Mouse (Mus musculus): ENCODE measurements at regions not wholly inside any gene's neighbourhood (a gene's known extent, or its start where the extent isn't known, plus 50 kb on each side); places are given as distances from the start of the nearest gene placed in this dataset.
"Not testable (repeated sequence)": the region's sequence is repeated elsewhere in the genome, so short reads cannot be mapped to it uniquely, and the experiment has no call there.

GRCm38 (mm10) chr4:64432097-64432496 lies 385.3 kb upstream of the Tnc start:
- Histone ChIP-seq H3K9me3 (no peaks in the 10 kb centered on the region), H3K27me3 (replicated peaks) (no peaks in the 10 kb centered on the region), H3K27ac (no peak overlapping the region), H3K36me3 (no peaks in the 10 kb centered on the region), H3K9ac (no peak overlapping the region), H3K4me3 (no peak overlapping the region), H3K4me1 (no peaks in the 10 kb centered on the region), H3K4me2 (replicated peaks) (no peak overlapping the region)
- no peak for ATAC-seq (ENCODE audit: low FRiP score, low read depth)
- 93% methylated on average over 1 of the region's 1 CpGs for WGBS

- no peak for ATAC-seq (ENCODE audit: low FRiP score, low read depth)
- Histone ChIP-seq H3K9ac (no peak overlapping the region), H3K27ac (no peak overlapping the region), H3K27me3 (replicated peaks) (no peaks in the 10 kb centered on the region), H3K9me3 (no peaks in the 10 kb centered on the region), H3K4me1 (no peaks in the 10 kb centered on the region), H3K4me2 (replicated peaks) (no peak overlapping the region), H3K36me3 (no peaks in the 10 kb centered on the region), H3K4me3 (no peak overlapping the region)
- WGBS = 67% methylated on average over 13 of the region's 13 CpGs
Measured at GRCm38 (mm10) chr4:64437744-64438594, 391.2 kb upstream of the Tnc start.

- no peak for ATAC-seq (ENCODE audit: low FRiP score, low read depth)
- Histone ChIP-seq H3K9me3 (no peaks in the 10 kb centered on the region), H3K27ac (no peak overlapping the region), H3K4me1 (no peaks in the 10 kb centered on the region), H3K4me2 (replicated peaks) (no peak overlapping the region), H3K27me3 (replicated peaks) (no peaks in the 10 kb centered on the region), H3K9ac (no peak overlapping the region), H3K36me3 (no peaks in the 10 kb centered on the region), H3K4me3 (no peak overlapping the region)
- 60% methylated on average over 1 of the region's 1 CpGs for WGBS
Measured at GRCm38 (mm10) chr4:64451442-64451841, 404.6 kb upstream of the Tnc start.

GRCm38 (mm10) chr4:64451946-64452345 lies 405.1 kb upstream of the Tnc start:
- Histone ChIP-seq H3K9me3 (no peaks in the 10 kb centered on the region), H3K36me3 (no peaks in the 10 kb centered on the region), H3K9ac (no peak overlapping the region), H3K4me2 (replicated peaks) (no peak overlapping the region), H3K4me1 (no peaks in the 10 kb centered on the region), H3K4me3 (no peak overlapping the region), H3K27ac (no peak overlapping the region), H3K27me3 (replicated peaks) (no peaks in the 10 kb centered on the region)
- peak; percentile 91 for ATAC-seq (ENCODE audit: low FRiP score, low read depth)
- 49% methylated on average over 1 of the region's 1 CpGs for WGBS

- H3K4me3 ChIP-seq = no peak overlapping the region
- WGBS = 94% methylated on average over 1 of the region's 1 CpGs
- H3K9ac ChIP-seq = no peak overlapping the region
- H3K9me3 ChIP-seq = no peaks in the 10 kb centered on the region
- H3K27me3 ChIP-seq (replicated peaks) = no peaks in the 10 kb centered on the region
- H3K4me2 ChIP-seq (replicated peaks) = no peak overlapping the region
- no peaks in the 10 kb centered on the region for H3K36me3 ChIP-seq
- no peaks in the 10 kb centered on the region for H3K4me1 ChIP-seq
- H3K27ac ChIP-seq = no peak overlapping the region
- no peak for ATAC-seq (ENCODE audit: low FRiP score, low read depth)
Measured at GRCm38 (mm10) chr4:64492260-64492962, 445.6 kb upstream of the Tnc start.

GRCm38 (mm10) chr4:64497759-64498158 lies 450.9 kb upstream of the Tnc start:
- H3K4me2 ChIP-seq (replicated peaks); H3K9me3 ChIP-seq; H3K4me3 ChIP-seq; H3K27ac ChIP-seq; H3K36me3 ChIP-seq; H3K27me3 ChIP-seq (replicated peaks); H3K4me1 ChIP-seq; H3K9ac ChIP-seq: not testable (repeated sequence)
- peak; percentile 96 for ATAC-seq (ENCODE audit: low FRiP score, low read depth)

- Histone ChIP-seq H3K4me3 (no peak overlapping the region), H3K36me3 (no peaks in the 10 kb centered on the region), H3K9ac (no peak overlapping the region), H3K9me3 (no peaks in the 10 kb centered on the region), H3K27ac (no peak overlapping the region), H3K4me2 (replicated peaks) (no peak overlapping the region), H3K27me3 (replicated peaks) (no peaks in the 10 kb centered on the region), H3K4me1 (no peaks in the 10 kb centered on the region)
- no peak for ATAC-seq (ENCODE audit: low FRiP score, low read depth)
- WGBS = 85% methylated on average over 5 of the region's 5 CpGs
Measured at GRCm38 (mm10) chr4:64500635-64501395, 454.0 kb upstream of the Tnc start.

- H3K4me1 ChIP-seq = no peaks in the 10 kb centered on the region
Measured at GRCm38 (mm10) chr4:64521883-64522282, 475.1 kb upstream of the Tnc start.

GRCm38 (mm10) chr4:64527724-64528332 lies 481.0 kb upstream of the Tnc start:
- no peak overlapping the region for H3K9ac ChIP-seq
- no peak overlapping the region for H3K27ac ChIP-seq
- H3K27me3 ChIP-seq (replicated peaks) = no peaks in the 10 kb centered on the region
- no peak overlapping the region for H3K4me2 ChIP-seq (replicated peaks)
- no peak overlapping the region for H3K4me3 ChIP-seq
- no peaks in the 10 kb centered on the region for H3K36me3 ChIP-seq
- ATAC-seq (ENCODE audit: low FRiP score, low read depth) = no peak
- H3K9me3 ChIP-seq = no peaks in the 10 kb centered on the region
- 87% methylated on average over 4 of the region's 4 CpGs for WGBS
- H3K4me1 ChIP-seq = no peaks in the 10 kb centered on the region

More at GRCm38 (mm10) chr4:64521883-64522282, 475.1 kb upstream of the Tnc start:
- Histone ChIP-seq H3K4me3 (no peak overlapping the region), H3K4me2 (replicated peaks) (no peak overlapping the region), H3K27me3 (replicated peaks) (no peaks in the 10 kb centered on the region), H3K9ac (no peak overlapping the region), H3K9me3 (no peaks in the 10 kb centered on the region), H3K36me3 (no peaks in the 10 kb centered on the region), H3K27ac (no peak overlapping the region)
- ATAC-seq (ENCODE audit: low FRiP score, low read depth) = no peak

GRCm38 (mm10) chr4:64530585-64530984 lies 483.8 kb upstream of the Tnc start:
- Histone ChIP-seq H3K27ac (no peak overlapping the region), H3K27me3 (replicated peaks) (no peaks in the 10 kb centered on the region), H3K9me3 (no peaks in the 10 kb centered on the region), H3K9ac (no peak overlapping the region), H3K4me2 (replicated peaks) (no peak overlapping the region), H3K4me3 (no peak overlapping the region), H3K36me3 (no peaks in the 10 kb centered on the region), H3K4me1 (no peaks in the 10 kb centered on the region)
- no peak for ATAC-seq (ENCODE audit: low FRiP score, low read depth)
- WGBS = 82% methylated on average over 4 of the region's 4 CpGs

GRCm38 (mm10) chr4:64533019-64533418 lies 486.2 kb upstream of the Tnc start:
- no peak for ATAC-seq (ENCODE audit: low FRiP score, low read depth)
- Histone ChIP-seq H3K4me3 (no peak overlapping the region), H3K4me1 (no peaks in the 10 kb centered on the region), H3K9me3 (no peaks in the 10 kb centered on the region), H3K9ac (no peak overlapping the region), H3K36me3 (no peaks in the 10 kb centered on the region), H3K27me3 (replicated peaks) (no peaks in the 10 kb centered on the region), H3K4me2 (replicated peaks) (no peak overlapping the region), H3K27ac (no peak overlapping the region)
- 32% methylated on average over 3 of the region's 3 CpGs for WGBS

All from neural tube, embryonic 12.5 days (tissue).